Mouse (Mus musculus): ENCODE measurements at regions not wholly inside any gene's neighbourhood (a gene's known extent, or its start where the extent isn't known, plus 50 kb on each side); places are given as distances from the start of the nearest gene placed in this dataset.
A peak's percentile ranks its signal among the peaks of the same experiment; 100 is the strongest.

DNA sequence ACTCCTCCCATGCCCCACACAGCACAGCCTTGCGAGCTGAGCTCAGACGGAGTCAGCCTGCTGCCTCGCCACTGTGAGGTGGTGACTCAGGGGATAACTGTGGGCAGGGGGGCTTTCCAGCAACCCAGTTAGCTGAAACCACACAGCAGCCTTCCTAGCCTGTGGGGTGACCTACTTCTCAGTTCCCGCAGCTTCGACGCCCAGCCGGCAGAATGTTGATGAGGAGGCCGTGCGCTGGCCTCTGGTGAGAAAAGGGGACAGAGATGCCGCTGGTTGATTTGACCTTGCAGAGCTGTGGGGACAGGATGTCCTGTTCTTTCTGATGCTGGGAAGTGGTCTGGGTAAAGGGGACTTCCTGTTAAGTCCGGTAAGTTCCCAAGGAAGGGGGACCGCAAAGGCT lies 143.2 kb upstream of the Id2 start:
- Histone ChIP-seq H3K36me3 (replicated peaks) (no peaks in the 10 kb centered on the region), H3K9me3 (replicated peaks) (no peaks in the 10 kb centered on the region), H3K4me3 (replicated peaks) (no peak overlapping the region), H3K4me2 (no peak overlapping the region), H3K27ac (replicated peaks) (no peak overlapping the region), H3K27me3 (no peaks in the 10 kb centered on the region), H3K9ac (no peak overlapping the region), H3K4me1 (replicated peaks) (no peaks in the 10 kb centered on the region; the same call in 1 of the 2 replicates)
- 20% methylated on average over 12 of the region's 12 CpGs for WGBS (ENCODE audit: insufficient replicate concordance)
- no peak for ATAC-seq (ENCODE audit: insufficient read depth)

GRCm38 (mm10) chr12:25235071-25235470 lies 138.1 kb upstream of the Id2 start:
- Histone ChIP-seq H3K36me3 (replicated peaks) (no peaks in the 10 kb centered on the region), H3K9ac (no peak overlapping the region), H3K27me3 (no peaks in the 10 kb centered on the region), H3K4me1 (replicated peaks) (peaks cover 12% of the 10 kb centered on the region), H3K4me2 (no peak overlapping the region), H3K27ac (replicated peaks) (no peak overlapping the region), H3K4me3 (replicated peaks) (no peak overlapping the region), H3K9me3 (replicated peaks) (no peaks in the 10 kb centered on the region)
- ATAC-seq (ENCODE audit: insufficient read depth), result no peak
- WGBS (ENCODE audit: insufficient replicate concordance), result 36% methylated on average over 8 of the region's 8 CpGs

DNA sequence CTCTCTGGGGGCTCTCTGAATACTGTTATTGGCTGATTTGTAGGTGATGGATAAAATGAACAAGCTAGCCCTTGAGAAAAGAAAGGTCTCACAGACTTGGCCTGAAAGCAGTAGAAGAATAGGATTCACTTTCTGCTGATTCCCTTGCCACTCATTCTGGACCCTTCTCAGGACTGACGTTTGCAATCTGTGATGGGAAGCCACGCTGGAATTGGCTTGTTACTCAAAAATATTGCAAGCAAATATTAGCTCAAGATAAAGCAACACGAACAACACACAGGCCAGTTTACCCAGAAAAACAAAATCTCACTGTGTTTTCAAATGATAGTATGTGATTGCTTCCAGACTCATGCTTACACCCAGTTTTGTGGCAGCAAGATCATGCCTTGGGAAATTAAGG lies 137.7 kb upstream of the Id2 start:
- Histone ChIP-seq H3K27ac (replicated peaks) (no peak overlapping the region), H3K4me3 (replicated peaks) (no peak overlapping the region), H3K27me3 (no peaks in the 10 kb centered on the region), H3K36me3 (replicated peaks) (no peaks in the 10 kb centered on the region), H3K4me1 (replicated peaks) (peaks cover 12% of the 10 kb centered on the region), H3K4me2 (no peak overlapping the region), H3K9ac (no peak overlapping the region), H3K9me3 (replicated peaks) (no peaks in the 10 kb centered on the region)
- ATAC-seq (ENCODE audit: insufficient read depth), result no peak
- WGBS (ENCODE audit: insufficient replicate concordance), result 48% methylated on average over 3 of the region's 3 CpGs

DNA sequence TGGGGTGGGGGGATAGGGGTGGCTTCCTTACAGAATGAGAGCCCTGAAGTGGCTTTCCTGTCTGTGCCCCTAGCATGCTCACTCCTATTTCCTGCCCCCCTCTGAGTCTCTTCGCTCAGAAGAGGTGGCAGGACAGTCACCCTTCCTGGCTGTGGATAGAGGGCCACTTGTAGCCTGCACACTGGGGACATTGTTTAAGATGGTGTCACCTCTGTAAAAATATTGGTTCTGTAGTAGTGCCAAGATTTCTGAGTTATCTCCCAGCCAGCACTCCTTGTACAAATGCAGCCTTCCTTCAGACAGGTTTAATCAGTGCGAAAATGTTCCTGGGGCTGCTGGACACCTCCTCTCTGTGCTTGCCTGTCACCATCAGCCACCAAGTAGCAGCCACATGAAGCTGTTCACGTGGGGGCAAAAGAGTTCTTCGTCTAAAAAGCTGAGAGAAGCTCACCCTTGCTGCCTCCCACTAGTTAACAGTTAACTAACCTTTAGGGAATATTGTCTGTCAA lies 136.1 kb upstream of the Id2 start:
- no peak overlapping the region for H3K4me3 ChIP-seq (replicated peaks)
- peaks cover 12% of the 10 kb centered on the region for H3K4me1 ChIP-seq (replicated peaks)
- 21% methylated on average over 4 of the region's 4 CpGs for WGBS (ENCODE audit: insufficient replicate concordance)
- no peak overlapping the region for H3K4me2 ChIP-seq
- ATAC-seq (ENCODE audit: insufficient read depth), result no peak
- H3K27ac ChIP-seq (replicated peaks), result no peak overlapping the region
- no peaks in the 10 kb centered on the region for H3K36me3 ChIP-seq (replicated peaks)
- H3K27me3 ChIP-seq, result no peaks in the 10 kb centered on the region
- H3K9me3 ChIP-seq (replicated peaks), result no peaks in the 10 kb centered on the region
- no peak overlapping the region for H3K9ac ChIP-seq

DNA sequence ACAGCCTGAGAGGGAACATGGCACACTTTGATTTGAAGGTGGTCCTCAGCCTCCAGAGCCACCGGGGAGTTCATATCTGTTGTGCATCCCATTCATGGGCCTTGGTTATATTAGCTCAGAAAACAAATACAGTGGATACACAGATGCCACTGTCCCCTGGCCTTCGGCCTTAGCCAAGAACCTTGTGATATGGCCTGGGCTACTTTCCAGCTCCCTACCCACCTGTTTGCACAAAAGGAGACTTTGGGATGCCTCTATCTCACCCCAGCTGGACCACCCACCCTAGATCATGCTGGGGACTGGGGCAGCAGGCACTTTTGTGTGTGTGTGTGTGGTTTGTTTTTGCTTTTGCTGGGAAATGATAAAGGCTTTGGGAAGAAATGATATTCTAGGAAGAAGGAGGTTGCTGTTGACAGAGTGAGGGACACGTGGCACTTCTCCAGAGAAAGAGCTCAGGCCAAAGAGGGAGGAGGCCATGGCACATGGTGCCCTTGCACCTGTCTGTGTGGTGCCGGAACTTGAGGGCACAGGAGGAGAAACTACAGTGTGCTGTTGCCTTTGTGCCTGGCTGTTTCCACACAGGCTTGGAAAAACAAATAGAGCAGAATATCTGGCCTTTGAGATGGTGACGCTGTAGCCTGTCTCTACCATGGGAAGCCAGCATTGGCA lies 135.6 kb upstream of the Id2 start:
- Histone ChIP-seq H3K27me3 (no peaks in the 10 kb centered on the region), H3K9ac (no peak overlapping the region), H3K4me3 (replicated peaks) (no peak overlapping the region), H3K27ac (replicated peaks) (no peak overlapping the region), H3K9me3 (replicated peaks) (no peaks in the 10 kb centered on the region), H3K4me1 (replicated peaks) (peaks cover 12% of the 10 kb centered on the region), H3K4me2 (no peak overlapping the region), H3K36me3 (replicated peaks) (no peaks in the 10 kb centered on the region)
- WGBS (ENCODE audit: insufficient replicate concordance), result 46% methylated on average over 5 of the region's 5 CpGs
- ATAC-seq (ENCODE audit: insufficient read depth), result peak; percentile 63

DNA sequence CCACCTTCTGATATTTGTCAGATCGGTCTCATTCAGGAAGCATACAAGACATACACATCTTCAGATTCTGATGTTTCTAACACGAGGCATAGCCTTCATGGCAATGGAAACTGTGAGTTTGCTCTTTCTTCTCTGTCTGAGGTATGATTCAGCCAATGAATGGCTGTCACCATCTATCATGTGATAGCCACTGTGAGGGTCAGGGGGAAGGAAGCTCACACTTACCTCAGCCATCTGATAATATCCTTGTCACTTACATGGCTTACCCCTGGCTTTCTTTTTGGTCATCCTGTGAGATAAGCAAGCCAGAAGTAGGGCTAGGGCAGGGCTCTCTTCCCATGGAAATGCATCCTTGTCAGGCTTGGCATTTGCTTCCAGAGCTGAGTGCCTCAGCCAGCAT lies 131.8 kb upstream of the Id2 start:
- no peaks in the 10 kb centered on the region for H3K27me3 ChIP-seq
- H3K9me3 ChIP-seq (replicated peaks), result no peaks in the 10 kb centered on the region
- no peak overlapping the region for H3K4me3 ChIP-seq (replicated peaks)
- ATAC-seq (ENCODE audit: insufficient read depth), result no peak
- H3K4me2 ChIP-seq, result no peak overlapping the region
- H3K4me1 ChIP-seq (replicated peaks), result peaks cover 16% of the 10 kb centered on the region
- H3K27ac ChIP-seq (replicated peaks), result no peak overlapping the region
- no peaks in the 10 kb centered on the region for H3K36me3 ChIP-seq (replicated peaks)
- WGBS (ENCODE audit: insufficient replicate concordance), result 51% methylated on average over 2 of the region's 2 CpGs
- no peak overlapping the region for H3K9ac ChIP-seq

DNA sequence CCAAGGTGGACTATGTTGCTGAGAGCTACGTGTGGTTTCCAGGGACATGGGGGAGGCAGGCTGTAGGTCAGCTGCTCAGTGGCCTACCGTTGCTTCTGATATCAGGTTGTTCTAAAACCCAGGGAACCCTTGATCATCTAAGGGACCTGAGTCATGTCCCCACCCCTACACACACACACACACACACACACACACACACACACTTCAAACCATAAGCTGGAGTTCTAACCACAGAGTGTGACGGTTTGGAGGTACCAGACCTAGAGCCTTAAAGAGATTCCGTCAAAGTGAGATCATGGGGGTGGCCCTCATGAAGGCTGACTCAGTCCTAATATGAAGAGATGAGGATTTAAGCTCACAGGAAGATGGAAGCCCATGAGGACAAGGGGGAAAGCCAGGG lies 130.8 kb upstream of the Id2 start:
- no peak overlapping the region for H3K9ac ChIP-seq
- H3K9me3 ChIP-seq (replicated peaks), result no peaks in the 10 kb centered on the region
- no peaks in the 10 kb centered on the region for H3K36me3 ChIP-seq (replicated peaks)
- H3K4me1 ChIP-seq (replicated peaks), result peaks cover 15% of the 10 kb centered on the region
- no peak for ATAC-seq (ENCODE audit: insufficient read depth)
- no peaks in the 10 kb centered on the region for H3K27me3 ChIP-seq
- WGBS (ENCODE audit: insufficient replicate concordance), result 52% methylated on average over 4 of the region's 4 CpGs
- no peak overlapping the region for H3K4me2 ChIP-seq
- no peak overlapping the region for H3K4me3 ChIP-seq (replicated peaks)
- no peak overlapping the region for H3K27ac ChIP-seq (replicated peaks)

DNA sequence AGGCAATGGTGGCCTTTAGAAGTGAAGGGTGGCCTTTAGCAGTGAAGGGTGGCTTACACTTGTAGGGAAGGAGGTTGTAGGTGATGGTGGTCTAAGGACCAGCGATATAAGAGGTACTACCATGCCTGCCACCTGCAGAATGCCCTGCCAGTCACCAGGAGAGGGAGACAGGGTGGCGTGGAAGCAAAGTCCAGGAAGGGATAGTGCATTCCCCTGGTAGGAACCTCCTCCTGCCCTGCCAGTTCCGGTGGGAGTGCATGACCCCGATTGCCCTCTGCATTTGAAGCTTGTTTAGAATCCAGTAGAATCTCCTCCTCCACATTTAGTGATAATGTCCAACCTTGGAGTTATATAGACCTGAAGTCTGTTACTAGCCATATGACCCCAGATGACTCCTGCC lies 127.7 kb upstream of the Id2 start:
- H3K9ac ChIP-seq, result no peak overlapping the region
- 53% methylated on average over 4 of the region's 4 CpGs for WGBS (ENCODE audit: insufficient replicate concordance)
- no peak overlapping the region for H3K4me3 ChIP-seq (replicated peaks)
- H3K27me3 ChIP-seq, result no peaks in the 10 kb centered on the region
- H3K4me1 ChIP-seq (replicated peaks), result 0 out of 2 replicates have a peak, but pooled peaks cover 12% of the 10 kb centered on the region
- H3K36me3 ChIP-seq (replicated peaks), result no peaks in the 10 kb centered on the region
- ATAC-seq (ENCODE audit: insufficient read depth), result no peak
- no peak overlapping the region for H3K4me2 ChIP-seq
- no peak overlapping the region for H3K27ac ChIP-seq (replicated peaks)
- H3K9me3 ChIP-seq (replicated peaks), result no peaks in the 10 kb centered on the region

DNA sequence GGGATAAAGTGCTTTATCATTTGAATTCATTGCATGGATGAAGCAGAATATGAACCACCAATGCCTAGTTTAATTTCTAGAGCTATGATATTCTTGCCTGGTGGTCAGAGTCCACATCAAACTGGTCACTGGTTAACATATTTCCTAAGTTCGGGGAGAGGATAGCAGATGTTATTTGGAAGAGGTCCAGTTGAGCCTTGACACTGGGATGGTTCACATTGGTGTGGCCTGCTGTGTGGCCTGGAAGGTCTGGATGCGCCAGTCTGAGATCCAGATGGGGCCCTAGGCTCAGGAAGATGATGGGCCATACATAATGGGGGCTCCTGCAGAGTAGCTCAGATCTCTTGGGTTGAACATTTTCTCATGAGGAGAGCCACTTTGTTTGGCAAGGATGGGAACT lies 127.3 kb upstream of the Id2 start:
- no peak for ATAC-seq (ENCODE audit: insufficient read depth)
- Histone ChIP-seq H3K4me2 (no peak overlapping the region), H3K9me3 (replicated peaks) (no peaks in the 10 kb centered on the region), H3K27ac (replicated peaks) (no peak overlapping the region), H3K4me3 (replicated peaks) (no peak overlapping the region), H3K4me1 (replicated peaks) (0 out of 2 replicates have a peak, but pooled peaks cover 12% of the 10 kb centered on the region), H3K27me3 (no peaks in the 10 kb centered on the region), H3K9ac (no peak overlapping the region), H3K36me3 (replicated peaks) (no peaks in the 10 kb centered on the region)
- 58% methylated on average over 2 of the region's 2 CpGs for WGBS (ENCODE audit: insufficient replicate concordance)

GRCm38 (mm10) chr12:25223539-25223938 lies 126.6 kb upstream of the Id2 start:
- Histone ChIP-seq H3K27me3 (no peaks in the 10 kb centered on the region), H3K9ac (no peak overlapping the region), H3K36me3 (replicated peaks) (no peaks in the 10 kb centered on the region), H3K27ac (replicated peaks) (no peak overlapping the region), H3K4me2 (no peak overlapping the region), H3K4me1 (replicated peaks) (0 out of 2 replicates have a peak, but pooled peaks cover 12% of the 10 kb centered on the region), H3K9me3 (replicated peaks) (no peaks in the 10 kb centered on the region), H3K4me3 (replicated peaks) (no peak overlapping the region)
- 28% methylated on average over 4 of the region's 4 CpGs for WGBS (ENCODE audit: insufficient replicate concordance)
- ATAC-seq (ENCODE audit: insufficient read depth), result no peak

DNA sequence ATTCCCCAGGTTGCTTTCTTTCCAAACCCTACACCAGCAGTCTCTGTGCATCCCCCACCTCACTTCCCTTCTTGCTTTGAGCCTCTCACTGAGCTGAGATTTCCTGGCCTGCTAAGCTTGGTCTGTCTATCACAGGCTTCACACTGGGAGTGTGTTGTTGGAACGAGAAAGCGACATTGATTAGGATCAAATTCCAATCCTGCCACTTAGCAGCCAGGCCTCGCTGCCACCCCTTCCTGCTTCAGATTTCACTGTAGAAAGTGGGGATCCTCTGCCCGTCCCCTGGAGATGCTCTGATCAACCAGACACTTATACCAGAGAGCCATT lies 123.8 kb upstream of the Id2 start:
- Histone ChIP-seq H3K4me3 (replicated peaks) (no peak overlapping the region), H3K4me2 (no peak overlapping the region), H3K9me3 (replicated peaks) (no peaks in the 10 kb centered on the region), H3K36me3 (replicated peaks) (no peaks in the 10 kb centered on the region), H3K27ac (replicated peaks) (no peak overlapping the region), H3K4me1 (replicated peaks) (peaks cover 27% of the 10 kb centered on the region), H3K27me3 (no peaks in the 10 kb centered on the region), H3K9ac (no peak overlapping the region)
- ATAC-seq (ENCODE audit: insufficient read depth), result no peak
- 47% methylated on average over 4 of the region's 4 CpGs for WGBS (ENCODE audit: insufficient replicate concordance)
